Mouse (Mus musculus): ENCODE results near the gene Mrpl18. TPM values are rescaled to one million over a fixed set of nuclear protein-coding genes. Genes with fewer than 3 reads are reported as not detected.
A peak's percentile ranks its signal among the peaks of the same experiment; 100 is the strongest.
"Not testable (repeated sequence)": the region's sequence is repeated elsewhere in the genome, so short reads cannot be mapped to it uniquely, and the experiment has no call there.

Mrpl18 gene
- total and polyA plus RNA-seq, 2 experiments from 2014 or later, result 45.7 to 104 TPM

DNA sequence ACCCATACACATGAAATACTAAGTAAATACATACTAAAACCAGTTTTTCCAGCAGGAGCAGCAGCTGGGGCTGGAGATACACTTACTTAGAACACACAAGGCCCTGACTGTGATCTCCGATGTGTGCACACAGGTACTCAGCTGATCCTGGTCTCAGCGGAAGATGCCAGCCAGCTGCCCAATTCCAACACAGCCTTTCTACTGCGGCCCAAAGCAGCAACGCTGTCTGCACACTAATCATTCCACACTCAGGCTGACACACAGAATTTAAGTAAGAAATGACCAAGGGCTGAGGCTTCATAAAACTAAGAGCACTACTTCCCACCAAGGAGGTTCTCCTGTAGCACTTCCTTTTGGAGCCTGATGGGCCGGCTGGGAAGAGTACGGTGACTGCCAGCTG, 13.9 kb downstream of the Mrpl18 start:
- Histone ChIP-seq H3K4me1 (ENCODE audit: insufficient read depth) (no peaks in the 10 kb centered on the region), H3K27me3 (ENCODE audit: insufficient read depth, low read length) (no peaks in the 10 kb centered on the region), H3K36me3 (ENCODE audit: insufficient read depth) (peaks cover 17% of the 10 kb centered on the region), H3K4me3 (ENCODE audit: low read depth, low read length) (no peak overlapping the region), H3K4me2 (ENCODE audit: low read depth) (no peak overlapping the region), H3K9me3 (ENCODE audit: low read length) (no peaks in the 10 kb centered on the region), H3K27ac (ENCODE audit: low read depth, low read length) (no peak overlapping the region), H3K9ac (no peak overlapping the region)
- DNase-seq (no peak), ATAC-seq (no peak)
- TF ChIP-seq CTCF (IDR thresholded peaks at IDR 0.05; ENCODE audit: low read depth), result no peak
- WGBS, result 96% methylated on average over 6 of the region's 6 CpGs

DNA sequence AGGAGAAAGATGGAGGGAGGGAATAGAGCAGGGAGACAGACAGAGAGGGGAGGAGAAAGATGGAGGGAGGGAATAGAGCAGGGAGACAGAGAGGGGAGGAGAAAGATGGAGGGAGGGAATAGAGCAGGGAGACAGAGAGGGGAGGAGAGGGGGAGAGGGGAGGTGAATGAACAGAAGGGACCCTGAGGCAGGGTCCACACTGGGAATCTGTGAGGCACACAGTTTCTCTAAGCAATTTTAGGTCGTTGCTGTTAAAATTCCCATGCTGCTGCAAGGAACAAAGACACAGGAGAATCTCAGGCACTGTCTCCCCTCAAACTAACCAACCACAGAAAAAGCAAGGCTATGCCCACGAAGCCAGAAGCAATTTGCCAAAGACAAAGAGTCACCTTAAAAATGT, 17.5 kb downstream of the Mrpl18 start:
- H3K9me3 ChIP-seq (ENCODE audit: low read length); H3K27me3 ChIP-seq (ENCODE audit: insufficient read depth, low read length); H3K4me1 ChIP-seq (ENCODE audit: insufficient read depth); H3K4me3 ChIP-seq (ENCODE audit: low read depth, low read length); H3K36me3 ChIP-seq (ENCODE audit: insufficient read depth); H3K9ac ChIP-seq: not testable (repeated sequence)
- 20% methylated on average over 2 of the region's 2 CpGs for WGBS
- peak; percentile 49; the same call in 1 of the 2 replicates for ATAC-seq
- peak; percentile 49 for DNase-seq
- Histone ChIP-seq H3K4me2 (ENCODE audit: low read depth) (peak overlapping the region; percentile 28; the same call in 1 of the 2 replicates), H3K27ac (ENCODE audit: low read depth, low read length) (peak overlapping the region; percentile 81)

DNA sequence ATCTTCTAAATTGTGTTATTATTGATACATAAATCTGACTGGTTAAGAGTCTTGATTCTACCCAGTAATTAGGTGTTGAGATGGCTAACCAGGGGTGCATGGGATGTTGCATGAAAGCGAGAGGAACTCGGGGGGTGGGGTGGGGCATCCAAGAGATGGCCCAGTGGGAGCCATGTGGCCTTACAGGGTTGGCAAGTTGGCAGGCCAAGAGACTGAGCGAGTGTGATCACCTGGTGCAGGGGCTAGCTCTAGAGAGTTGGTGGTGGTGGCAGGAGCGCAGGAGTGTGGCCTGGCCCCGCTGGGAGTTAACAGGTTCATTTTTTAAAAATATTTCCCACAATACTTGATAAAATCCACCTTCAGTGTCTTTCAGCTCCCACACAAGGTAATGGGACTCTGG, 18.5 kb downstream of the Mrpl18 start:
- no peaks in the 10 kb centered on the region for H3K27me3 ChIP-seq (ENCODE audit: insufficient read depth, low read length)
- no peaks in the 10 kb centered on the region for H3K9me3 ChIP-seq (ENCODE audit: low read length)
- no peak overlapping the region for H3K4me3 ChIP-seq (ENCODE audit: low read depth, low read length)
- H3K9ac ChIP-seq, result no peak overlapping the region
- no peaks in the 10 kb centered on the region for H3K36me3 ChIP-seq (ENCODE audit: insufficient read depth)
- H3K27ac ChIP-seq (ENCODE audit: low read depth, low read length), result peak overlapping the region; percentile 51
- no peak for TF ChIP-seq CTCF (IDR thresholded peaks at IDR 0.05; ENCODE audit: low read depth)
- DNase-seq (peak; percentile 36), ATAC-seq (peak; percentile 56)
- H3K4me2 ChIP-seq (ENCODE audit: low read depth), result no peak overlapping the region
- H3K4me1 ChIP-seq (ENCODE audit: insufficient read depth), result no peaks in the 10 kb centered on the region
- WGBS, result 86% methylated on average over 5 of the region's 5 CpGs

DNA sequence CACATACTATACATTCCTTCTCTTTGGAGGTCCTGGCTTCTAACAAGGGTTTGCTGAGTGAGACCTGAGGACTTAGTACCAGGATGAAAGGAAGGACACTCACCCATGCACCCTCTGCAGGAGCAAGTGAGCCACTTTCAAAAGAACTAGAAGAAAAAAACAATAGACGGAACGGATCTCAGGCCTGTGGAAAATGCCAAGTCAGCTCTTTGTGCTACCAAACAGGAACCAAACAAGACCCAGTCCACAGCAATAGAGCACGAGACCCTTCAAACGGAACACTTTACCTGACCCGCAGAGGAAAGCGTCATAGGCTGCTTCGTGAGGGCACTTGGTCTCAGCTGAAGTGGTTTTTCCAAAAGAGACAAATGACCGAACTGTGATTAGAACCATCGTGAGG, 24.1 kb downstream of the Mrpl18 start:
- H3K27me3 ChIP-seq (ENCODE audit: insufficient read depth, low read length), result no peaks in the 10 kb centered on the region
- 88% methylated on average over 9 of the region's 9 CpGs for WGBS
- no peaks in the 10 kb centered on the region for H3K4me1 ChIP-seq (ENCODE audit: insufficient read depth)
- H3K9me3 ChIP-seq (ENCODE audit: low read length), result no peaks in the 10 kb centered on the region
- H3K36me3 ChIP-seq (ENCODE audit: insufficient read depth), result peaks cover 10% of the 10 kb centered on the region; the same call in 1 of the 2 replicates
- no peak overlapping the region for H3K4me3 ChIP-seq (ENCODE audit: low read depth, low read length)
- DNase-seq, result no peak
- TF ChIP-seq CTCF (IDR thresholded peaks at IDR 0.05; ENCODE audit: low read depth), result no peak
- no peak for ATAC-seq
- no peak overlapping the region for H3K27ac ChIP-seq (ENCODE audit: low read depth, low read length)
- H3K4me2 ChIP-seq (ENCODE audit: low read depth), result no peak overlapping the region
- no peak overlapping the region for H3K9ac ChIP-seq

DNA sequence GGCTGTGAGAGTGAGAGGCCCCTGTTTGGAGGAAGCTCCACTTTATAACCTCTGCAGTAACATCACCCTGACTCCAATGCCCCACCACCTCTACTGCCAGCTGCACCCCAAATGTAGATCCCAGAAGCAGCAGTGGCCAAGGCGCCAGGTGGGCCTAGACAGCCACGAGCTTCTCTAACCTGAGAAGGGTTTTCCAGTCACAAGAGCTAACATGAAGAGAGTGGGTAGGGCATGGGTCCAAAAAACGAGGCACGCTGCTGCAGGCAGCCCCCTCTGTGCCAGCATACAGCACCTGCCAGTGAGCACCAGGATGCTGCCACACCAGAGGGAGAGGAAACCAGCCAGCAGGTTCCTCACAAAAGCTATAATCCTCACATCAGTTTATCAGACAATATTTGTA, 25.1 kb downstream of the Mrpl18 start:
- WGBS, result 55% methylated on average over 4 of the region's 4 CpGs
- Histone ChIP-seq H3K27ac (ENCODE audit: low read depth, low read length) (no peak overlapping the region), H3K4me2 (ENCODE audit: low read depth) (no peak overlapping the region), H3K27me3 (ENCODE audit: insufficient read depth, low read length) (no peaks in the 10 kb centered on the region), H3K4me1 (ENCODE audit: insufficient read depth) (no peaks in the 10 kb centered on the region), H3K9me3 (ENCODE audit: low read length) (no peaks in the 10 kb centered on the region), H3K4me3 (ENCODE audit: low read depth, low read length) (no peak overlapping the region), H3K36me3 (ENCODE audit: insufficient read depth) (peaks cover 10% of the 10 kb centered on the region; the same call in 1 of the 2 replicates), H3K9ac (no peak overlapping the region)
- ATAC-seq (no peak), DNase-seq (peak; percentile 17)
- no peak for TF ChIP-seq CTCF (IDR thresholded peaks at IDR 0.05; ENCODE audit: low read depth)

DNA sequence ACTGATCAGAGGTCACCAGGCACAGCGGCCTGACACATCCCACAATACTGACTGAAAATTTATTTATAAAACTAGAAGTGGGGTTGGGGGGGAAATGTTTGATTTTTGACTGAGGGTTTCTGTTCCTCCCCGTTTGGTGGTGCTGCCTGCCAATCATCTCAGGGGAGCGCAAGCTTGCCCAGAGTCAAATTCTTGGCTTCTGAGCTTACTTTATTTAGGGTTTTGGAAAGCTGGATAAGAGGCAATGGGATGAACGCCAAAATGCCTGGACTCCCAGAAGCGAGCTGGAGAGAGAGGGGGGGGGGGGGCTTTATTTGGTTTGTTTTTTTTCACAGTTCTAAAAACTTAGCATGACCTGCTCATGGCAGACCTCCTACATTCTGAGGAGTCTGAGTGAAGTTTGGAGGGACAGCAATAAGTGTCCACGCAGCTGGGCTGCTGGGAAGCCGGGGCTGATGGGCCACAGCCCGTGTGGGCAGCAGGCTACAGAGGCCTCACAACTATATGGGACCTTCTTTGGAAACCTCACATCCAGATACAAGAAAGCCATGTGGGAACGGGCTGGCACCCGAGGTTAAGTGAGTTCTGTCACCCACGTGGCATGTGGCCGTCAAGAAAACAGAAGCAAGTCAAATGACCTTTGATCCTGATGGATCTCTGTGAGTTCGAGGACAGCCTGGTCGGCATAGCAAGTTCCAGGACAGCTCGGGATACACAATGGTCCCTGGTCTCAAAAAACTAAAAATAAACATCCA, 28.9 kb downstream of the Mrpl18 start:
- Histone ChIP-seq H3K9ac (no peak overlapping the region), H3K9me3 (ENCODE audit: low read length) (no peaks in the 10 kb centered on the region), H3K36me3 (ENCODE audit: insufficient read depth) (peaks cover 10% of the 10 kb centered on the region; the same call in 1 of the 2 replicates), H3K4me2 (ENCODE audit: low read depth) (no peak overlapping the region), H3K4me1 (ENCODE audit: insufficient read depth) (no peaks in the 10 kb centered on the region), H3K27me3 (ENCODE audit: insufficient read depth, low read length) (no peaks in the 10 kb centered on the region), H3K27ac (ENCODE audit: low read depth, low read length) (no peak overlapping the region), H3K4me3 (ENCODE audit: low read depth, low read length) (no peak overlapping the region)
- TF ChIP-seq CTCF (IDR thresholded peaks at IDR 0.05; ENCODE audit: low read depth), result no peak
- WGBS, result 78% methylated on average over 15 of the region's 15 CpGs
- no peak for DNase-seq
- no peak for ATAC-seq

DNA sequence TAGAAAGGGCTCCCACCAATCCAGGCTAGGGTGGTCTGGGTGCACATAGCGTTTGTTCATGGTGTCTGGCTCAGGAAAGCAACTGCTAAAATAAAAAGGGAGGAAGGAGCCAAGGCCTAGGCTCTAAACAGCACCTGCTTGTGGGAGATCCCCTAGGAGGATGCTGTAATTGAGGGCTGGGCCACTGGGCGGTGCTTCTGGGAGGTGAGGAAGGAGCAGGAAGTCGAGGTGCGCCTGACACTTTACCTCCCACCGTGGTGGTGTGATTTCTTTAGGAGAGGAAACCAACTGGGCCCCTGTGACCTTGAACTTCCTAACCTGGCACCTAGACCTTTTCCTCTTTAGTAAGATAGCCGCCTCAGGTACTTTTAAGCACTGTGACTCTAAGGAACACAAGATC, 29.5 kb downstream of the Mrpl18 start:
- Histone ChIP-seq H3K9me3 (ENCODE audit: low read length) (no peaks in the 10 kb centered on the region), H3K4me2 (ENCODE audit: low read depth) (no peak overlapping the region), H3K36me3 (ENCODE audit: insufficient read depth) (peaks cover 10% of the 10 kb centered on the region; the same call in 1 of the 2 replicates), H3K27ac (ENCODE audit: low read depth, low read length) (no peak overlapping the region), H3K9ac (no peak overlapping the region), H3K4me3 (ENCODE audit: low read depth, low read length) (no peak overlapping the region), H3K4me1 (ENCODE audit: insufficient read depth) (no peaks in the 10 kb centered on the region), H3K27me3 (ENCODE audit: insufficient read depth, low read length) (no peaks in the 10 kb centered on the region)
- no peak for DNase-seq
- 46% methylated on average over 6 of the region's 6 CpGs for WGBS
- ATAC-seq, result no peak
- no peak for TF ChIP-seq CTCF (IDR thresholded peaks at IDR 0.05; ENCODE audit: low read depth)

Data from forebrain, postnatal 0 days (tissue).